Mouse (Mus musculus) urinary bladder, adult 2 months (tissue): ENCODE results near the gene Daxx. TPM values are rescaled to one million over a fixed set of nuclear protein-coding genes. Genes with fewer than 3 reads are reported as not detected.

Source experiments
- polyA plus RNA-seq: library from polyadenylated mRNA; depleted of rRNA; stranded (reverse); fragments of >200 nt; gene quantifications from 2 replicates; pipeline ENCODE4 v1.2.3, GENCODE M21; 2012; rRNA removed

Gene Daxx
- polyA plus RNA-seq, 1 experiment: 31.0 TPM

Other genes with a start within 250 kb of the Daxx start
- 107 and 131 TPM in 2 replicates for gene Hnrnpm, start 222.6 kb upstream of the Daxx start, polyA plus RNA-seq
- 106 and 118 TPM in 2 replicates for gene March2, start 190.7 kb upstream of the Daxx start, polyA plus RNA-seq
- gene Rab11b, start 148.9 kb upstream of the Daxx start, polyA plus RNA-seq: 238 and 246 TPM in 2 replicates
- 7.7 and 11.3 TPM in 2 replicates for gene Angptl4, start 127.6 kb upstream of the Daxx start, polyA plus RNA-seq
- gene Kank3, start 98.9 kb upstream of the Daxx start, polyA plus RNA-seq: 65.6 and 79.0 TPM in 2 replicates
- gene Rps28, start 84.9 kb upstream of the Daxx start, polyA plus RNA-seq: 1,557 and 1,878 TPM in 2 replicates
- 307 and 382 TPM in 2 replicates for gene Ndufa7, start 84.8 kb upstream of the Daxx start, polyA plus RNA-seq
- gene Cd320, start 66.3 kb upstream of the Daxx start, polyA plus RNA-seq: 21.4 and 21.5 TPM in 2 replicates
- not detected in 2 replicates for gene Gm7029, start 35.6 kb upstream of the Daxx start, polyA plus RNA-seq
- 2.2 and 3.3 TPM in 2 replicates for gene Kifc1, start 18.8 kb upstream of the Daxx start, polyA plus RNA-seq
- 0.14 and 0.15 TPM in 2 replicates for gene Platr17, start 4.3 kb upstream of the Daxx start, polyA plus RNA-seq
- gene Tapbp, start 6.5 kb downstream of the Daxx start, polyA plus RNA-seq: 84.7 and 122 TPM in 2 replicates
- 20.1 and 23.1 TPM in 2 replicates for gene Zbtb22, start 6.5 kb downstream of the Daxx start, polyA plus RNA-seq
- gene Rgl2, start 20.1 kb downstream of the Daxx start, polyA plus RNA-seq: 132 and 164 TPM in 2 replicates
- 86.5 and 87.2 TPM in 2 replicates for gene Pfdn6, start 30.9 kb downstream of the Daxx start, polyA plus RNA-seq
- 15.8 and 17.2 TPM in 2 replicates for gene Wdr46, start 31.2 kb downstream of the Daxx start, polyA plus RNA-seq
- 7.7 TPM in 2 replicates for gene B3galt4, start 42.1 kb downstream of the Daxx start, polyA plus RNA-seq
- gene Vps52, start 46.4 kb downstream of the Daxx start, polyA plus RNA-seq: 39.3 and 39.7 TPM in 2 replicates
- gene Rps18, start 46.6 kb downstream of the Daxx start, polyA plus RNA-seq: 1,060 and 1,160 TPM in 2 replicates
- 987 and 1,071 TPM in 2 replicates for gene H2-K1, start 90.9 kb downstream of the Daxx start, polyA plus RNA-seq
- gene Ring1, start 115.3 kb downstream of the Daxx start, polyA plus RNA-seq: 46.1 and 76.8 TPM in 2 replicates
- 86.6 and 112 TPM in 2 replicates for gene H2-Ke6, start 118.6 kb downstream of the Daxx start, polyA plus RNA-seq
- gene Slc39a7, start 122.3 kb downstream of the Daxx start, polyA plus RNA-seq: 106 and 110 TPM in 2 replicates
- gene Rxrb, start 122.4 kb downstream of the Daxx start, polyA plus RNA-seq: 47.7 and 53.1 TPM in 2 replicates
- 0.99 and 1.8 TPM in 2 replicates for gene Col11a2, start 130.0 kb downstream of the Daxx start, polyA plus RNA-seq
- gene H2-Oa, start 182.9 kb downstream of the Daxx start, polyA plus RNA-seq: 1.7 and 2.1 TPM in 2 replicates
- 30.0 and 31.9 TPM in 2 replicates for gene H2-DMa, start 210.1 kb downstream of the Daxx start, polyA plus RNA-seq
- 135 and 154 TPM in 2 replicates for gene Brd2, start 213.2 kb downstream of the Daxx start, polyA plus RNA-seq
- 4.1 and 4.9 TPM in 2 replicates for gene H2-DMb2, start 233.9 kb downstream of the Daxx start, polyA plus RNA-seq
- gene H2-DMb1, start 243.7 kb downstream of the Daxx start, polyA plus RNA-seq: 22.4 and 22.8 TPM in 2 replicates